Mouse (Mus musculus) MEL (cell line): ENCODE results near the gene Fosb. TPM values are rescaled to one million over a fixed set of nuclear protein-coding genes. Genes with fewer than 3 reads are reported as not detected.

Experiments used
- DNase-seq: peaks from one replicate; pipeline ENCODE4 v3.0.0; 2011; ENCODE audit warnings: low read depth, low spot score
- H3K27ac ChIP-seq: 2 replicates; pipeline ENCODE4 v1.5.1; 2012; ENCODE audit warnings: low read depth, mild to moderate bottlenecking, control low read depth, low read length, moderate library complexity; ENCODE audit not compliant: control insufficient read depth
- H3K27me3 ChIP-seq, 2 experiments: fragments of 150-350 bp in 1 of 2; sonication (generic) in 1 of 2; 2 replicates each; pipeline ENCODE4 v1.6.1; 2012; ENCODE audit warnings: low read length in 2 of 2, mild to moderate bottlenecking in 2 of 2, improper control_type of control experiment in 1 of 2, moderate library complexity in 1 of 2; ENCODE audit not compliant: insufficient read depth in 2 of 2, control insufficient read depth in 1 of 2
- H3K36me3 ChIP-seq, 2 experiments: 2 replicates each; pipeline ENCODE4 v1.6.1; 2012 to 2014; ENCODE audit warnings: low read length in 2 of 2, improper control_type of control experiment in 1 of 2, inconsistent platforms in 1 of 2, mild to moderate bottlenecking in 1 of 2; ENCODE audit not compliant: insufficient read depth in 2 of 2, control insufficient read depth in 1 of 2
- H3K4me1 ChIP-seq, 2 experiments: fragments of 150-350 bp in 1 of 2; sonication (generic) in 1 of 2; 2 replicates each; pipeline ENCODE4 v1.6.1; 2012; ENCODE audit warnings: low read length in 2 of 2, improper control_type of control experiment in 1 of 2, mild to moderate bottlenecking in 1 of 2; ENCODE audit not compliant: insufficient read depth in 2 of 2, control insufficient read depth in 1 of 2
- H3K4me3 ChIP-seq, 2 experiments: fragments of 150-350 bp in 1 of 2; sonication (generic) in 1 of 2; 2 replicates each; pipeline ENCODE4 v1.5.1; 2012; ENCODE audit warnings: low read depth in 2 of 2, low read length in 2 of 2, mild to moderate bottlenecking in 2 of 2, moderate library complexity in 2 of 2, control low read depth in 1 of 2, improper control_type of control experiment in 1 of 2; ENCODE audit not compliant: control insufficient read depth in 1 of 2, insufficient read depth in 1 of 2
- H3K79me2 ChIP-seq: 2 replicates; pipeline ENCODE4 v1.6.1; 2012; ENCODE audit warnings: mild to moderate bottlenecking, low read length, moderate library complexity; ENCODE audit not compliant: control insufficient read depth, poor library complexity, insufficient read depth
- H3K9ac ChIP-seq: 2 replicates; pipeline ENCODE4 v1.6.1; 2012; ENCODE audit warnings: low read depth, mild to moderate bottlenecking, control low read depth, low read length, moderate library complexity; ENCODE audit not compliant: control insufficient read depth, poor library complexity, severe bottlenecking
- H3K9me3 ChIP-seq: fragments of 150-350 bp; sonication (generic); replicated peaks from 2 replicates; pipeline ENCODE4 v1.6.1; 2012; ENCODE audit warnings: mild to moderate bottlenecking, low read length, improper control_type of control experiment, moderate library complexity; ENCODE audit not compliant: insufficient read depth
- CTCF ChIP-seq, 3 experiments: IDR thresholded peaks in 2 of 3; conservative IDR thresholded peaks in 1 of 3; 2 replicates each; pipeline ENCODE4 v1.5.1; 2011 to 2012; ENCODE audit warnings: low read length in 3 of 3, low read depth in 2 of 3, mild to moderate bottlenecking in 2 of 3, improper control_type of control experiment in 1 of 3, inconsistent platforms in 1 of 3, mixed read lengths in 1 of 3, moderate library complexity in 1 of 3; ENCODE audit not compliant: control insufficient read depth in 1 of 3, insufficient read depth in 1 of 3, poor library complexity in 1 of 3, severe bottlenecking in 1 of 3
- EP300 ChIP-seq, 2 experiments: IDR thresholded peaks; 2 replicates each; pipeline ENCODE4 v1.6.1; 2011; ENCODE audit warnings: improper control_type of control experiment in 2 of 2, low read length in 2 of 2, low read depth in 1 of 2, mild to moderate bottlenecking in 1 of 2
- GATA1 ChIP-seq: IDR thresholded peaks from 2 replicates; pipeline ENCODE4 v1.6.1; 2011; ENCODE audit warnings: low read depth, low read length, improper control_type of control experiment
- MAFK ChIP-seq: IDR thresholded peaks from 2 replicates; pipeline ENCODE4 v1.6.1; 2011; ENCODE audit warnings: low read depth, mild to moderate bottlenecking, low read length, improper control_type of control experiment, borderline replicate concordance
- MAX ChIP-seq: IDR thresholded peaks from 2 replicates; pipeline ENCODE4 v1.6.1; 2011; ENCODE audit warnings: low read length, improper control_type of control experiment
- MYC ChIP-seq: IDR thresholded peaks from 2 replicates; pipeline ENCODE4 v1.6.1; 2011; ENCODE audit warnings: low read depth, mild to moderate bottlenecking, low read length, improper control_type of control experiment, moderate library complexity
- NELFE ChIP-seq: IDR thresholded peaks from 2 replicates; pipeline ENCODE4 v1.6.1; 2011; ENCODE audit warnings: low read depth, low read length, improper control_type of control experiment
- NRF1 ChIP-seq: IDR thresholded peaks from 2 replicates; pipeline ENCODE4 v1.6.1; 2014; ENCODE audit warnings: low read depth, mild to moderate bottlenecking, inconsistent platforms, low read length, improper control_type of control experiment, moderate library complexity; ENCODE audit not compliant: poor library complexity, insufficient read depth, severe bottlenecking
- SIN3A ChIP-seq: IDR thresholded peaks from 2 replicates; pipeline ENCODE4 v1.6.1; 2012; ENCODE audit warnings: low read length, improper control_type of control experiment, inconsistent platforms
- ZNF384 ChIP-seq: IDR thresholded peaks from 2 replicates; pipeline ENCODE4 v1.6.1; 2012; ENCODE audit warnings: low read depth, mild to moderate bottlenecking, inconsistent platforms, low read length, improper control_type of control experiment
- polyA plus RNA-seq, 2 experiments: library from polyadenylated mRNA; stranded (reverse) in 1 of 2; unstranded in 1 of 2; fragments of >175 nt in 1 of 2; fragments of >200 nt in 1 of 2; gene quantifications; 2 replicates each; pipeline versions ENCODE4 v1.2.1 to v1.2.4; 2012; ENCODE audit warnings: low replicate concordance in 2 of 2, low read depth in 1 of 2; ENCODE audit not compliant: insufficient read length in 2 of 2, insufficient read depth in 1 of 2, missing spikeins in 1 of 2
- total RNA-seq: library from RNA; depleted of rRNA; stranded (reverse); fragments of 300-350 nt; gene quantifications from 2 replicates; pipeline ENCODE4 v1.2.3, GENCODE M21; 2012

The Fosb gene
- total and polyA plus RNA-seq, 3 experiments: 0.04 to 0.49 TPM; not detected in 1

GRCm38 (mm10) chr7:19306819-19307738 is 2.8 kb downstream of the Fosb start:
- peaks cover 0 to 4% of the 10 kb centered on the region in 2 experiments; a peak in 1 of 4 replicates for H3K36me3 ChIP-seq
- peak; percentile 48 for DNase-seq
- H3K4me3 ChIP-seq: peak overlapping the region in 1 of 2 experiments; percentile 37; a peak in 2 of 4 replicates
- no peak for TF ChIP-seq MAX
- 0 out of 2 replicates have a peak, but pooled peaks have one; percentile 44 for TF ChIP-seq SIN3A
- no peak for TF ChIP-seq NELFE
- TF ChIP-seq, all 39 proteins: peak for 1
- peak overlapping the region; percentile 32 for H3K27ac ChIP-seq
- no peaks in the 10 kb centered on the region for H3K27me3 ChIP-seq
- peaks cover 3 to 16% of the 10 kb centered on the region in 2 experiments; a peak in 3 of 4 replicates for H3K4me1 ChIP-seq
- peak overlapping the region; percentile 50; the same call in 1 of the 2 replicates for H3K9ac ChIP-seq
- H3K9me3 ChIP-seq: no peaks in the 10 kb centered on the region
- no peaks in the 10 kb centered on the region; the same call in 1 of the 2 replicates for H3K79me2 ChIP-seq

- no peaks in the 10 kb centered on the region for H3K27me3 ChIP-seq
- H3K36me3 ChIP-seq: peaks cover 0 to 4% of the 10 kb centered on the region in 2 experiments; a peak in 1 of 4 replicates
- peak overlapping the region; percentile 50 for H3K9ac ChIP-seq
- TF ChIP-seq NELFE (0 out of 2 replicates have a peak, but pooled peaks have one; percentile 23), ZNF384 (no peak), GATA1 (peak; percentile 37; the same call in 1 of the 2 replicates), MAFK (no peak), MYC (no peak), SIN3A (peak; percentile 41; the same call in 1 of the 2 replicates)
- no peaks in the 10 kb centered on the region; the same call in 1 of the 2 replicates for H3K79me2 ChIP-seq
- peak overlapping the region; percentile 32 for H3K27ac ChIP-seq
- DNase-seq: peak; percentile 62
- H3K4me1 ChIP-seq: peaks cover 3 to 16% of the 10 kb centered on the region in 2 experiments; a peak in 3 of 4 replicates
- H3K9me3 ChIP-seq: no peaks in the 10 kb centered on the region
- H3K4me3 ChIP-seq: peak overlapping the region; percentile 37 to 39
These were observed 3.8 kb downstream of the Fosb start for GRCm38 (mm10) chr7:19305796-19306765.

- no peak overlapping the region for H3K27ac ChIP-seq
- H3K4me1 ChIP-seq: peaks cover 3 to 16% of the 10 kb centered on the region in 2 experiments; a peak in 3 of 4 replicates
- no peak for TF ChIP-seq SIN3A
- TF ChIP-seq MAX: no peak
- no peak for TF ChIP-seq EP300 (IDR thresholded peaks at IDR 0.05; ENCODE audit: low read depth in 1 of 2, low read length in 2 of 2)
- no peak for TF ChIP-seq NRF1
- TF ChIP-seq CTCF (IDR thresholded peaks at IDR 0.05 in 2 of 3, conservative IDR thresholded peaks at IDR 0.05 in 1 of 3; ENCODE audit: control insufficient read depth in 1 of 3, insufficient read depth in 1 of 3, low read depth in 2 of 3, low read length in 3 of 3, poor library complexity in 1 of 3, severe bottlenecking in 1 of 3): no peak; a peak in 1 of 6 replicates
- TF ChIP-seq MYC: no peak
- no peaks in the 10 kb centered on the region; the same call in 1 of the 2 replicates for H3K79me2 ChIP-seq
- DNase-seq: no peak
- H3K9ac ChIP-seq: no peak overlapping the region
- H3K4me3 ChIP-seq: no peak overlapping the region
- H3K36me3 ChIP-seq: peaks cover 0 to 4% of the 10 kb centered on the region in 2 experiments; a peak in 1 of 4 replicates
- H3K9me3 ChIP-seq: no peaks in the 10 kb centered on the region
- H3K27me3 ChIP-seq: no peaks in the 10 kb centered on the region
These were observed 4.5 kb downstream of the Fosb start for GRCm38 (mm10) chr7:19305413-19305735.
